Mouse (Mus musculus) inflammation-experienced regulatory T-cells, adult 6 months (primary cell): ENCODE measurements around the gene Fam151a. TPM values are rescaled to one million over a fixed set of nuclear protein-coding genes. Genes with fewer than 3 reads are reported as not detected.
"Not testable (repeated sequence)": the region's sequence is repeated elsewhere in the genome, so short reads cannot be mapped to it uniquely, and the experiment has no call there.

Source experiments
- ATAC-seq: one replicate; pipeline ENCODE4 v1.8.0; 2017
- polyA plus RNA-seq, 3 experiments: library from polyadenylated mRNA; unstranded; fragments of 100-300 nt; shearing (Covaris generic); gene quantifications; one replicate each; pipeline ENCODE4 v1.2.1; 2017

The Fam151a gene
- not detected for polyA plus RNA-seq

DNA sequence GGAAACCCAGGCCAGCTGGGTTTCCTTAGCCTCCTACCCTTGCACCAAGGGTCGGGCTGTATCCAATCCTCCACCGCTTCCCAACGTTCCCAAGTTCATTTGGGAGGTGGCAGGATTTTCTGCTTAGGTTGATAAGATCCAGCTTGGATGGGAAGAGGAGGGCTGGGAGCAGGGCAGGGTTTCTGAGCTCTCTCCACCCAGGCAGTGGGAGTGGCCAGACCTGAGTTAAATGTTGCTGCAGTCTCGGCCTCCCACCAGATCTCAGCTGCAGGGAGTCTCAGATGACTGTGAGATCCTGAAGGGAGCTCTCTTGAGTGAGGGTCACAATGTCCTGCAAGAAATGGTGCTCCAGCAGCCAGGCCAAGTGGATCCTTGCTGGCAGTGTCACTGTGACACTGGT, at the start of gene Fam151a:
Fam151a (plus strand) TSS at position 254 of the 400 bp plus-strand sequence.
- no peak for ATAC-seq

DNA sequence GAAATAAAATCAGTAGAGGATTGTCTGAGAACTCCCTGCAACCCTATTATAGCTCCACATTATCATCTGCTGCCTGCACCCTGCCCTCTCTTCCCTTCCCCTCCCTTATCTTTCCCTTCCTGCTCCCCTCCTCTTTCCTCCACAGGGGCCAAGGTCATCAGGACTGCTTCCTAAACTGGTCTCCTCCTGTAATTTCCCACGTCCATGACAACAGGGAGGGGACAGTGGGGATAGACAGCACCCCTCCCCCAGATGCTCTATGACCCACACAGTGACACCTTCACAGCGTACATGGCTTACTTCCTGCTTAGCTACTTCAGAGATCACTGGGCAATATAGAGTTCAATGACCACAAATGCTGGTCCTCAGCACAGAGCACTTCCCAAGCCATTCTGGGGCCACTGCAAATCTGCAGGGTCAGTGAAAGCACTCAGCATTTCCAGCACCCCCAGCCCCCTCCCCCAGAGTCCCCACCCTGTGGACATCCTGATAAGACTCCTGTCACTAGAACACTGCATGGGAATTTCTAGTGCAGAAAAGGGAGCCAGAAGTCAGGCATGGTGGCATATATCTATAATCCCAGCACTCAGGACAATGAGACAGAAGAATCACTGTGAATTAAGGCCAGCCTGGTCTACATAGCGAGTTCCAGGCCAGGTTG, 44.9 kb upstream of the Fam151a start:
- ATAC-seq, result no peak

DNA sequence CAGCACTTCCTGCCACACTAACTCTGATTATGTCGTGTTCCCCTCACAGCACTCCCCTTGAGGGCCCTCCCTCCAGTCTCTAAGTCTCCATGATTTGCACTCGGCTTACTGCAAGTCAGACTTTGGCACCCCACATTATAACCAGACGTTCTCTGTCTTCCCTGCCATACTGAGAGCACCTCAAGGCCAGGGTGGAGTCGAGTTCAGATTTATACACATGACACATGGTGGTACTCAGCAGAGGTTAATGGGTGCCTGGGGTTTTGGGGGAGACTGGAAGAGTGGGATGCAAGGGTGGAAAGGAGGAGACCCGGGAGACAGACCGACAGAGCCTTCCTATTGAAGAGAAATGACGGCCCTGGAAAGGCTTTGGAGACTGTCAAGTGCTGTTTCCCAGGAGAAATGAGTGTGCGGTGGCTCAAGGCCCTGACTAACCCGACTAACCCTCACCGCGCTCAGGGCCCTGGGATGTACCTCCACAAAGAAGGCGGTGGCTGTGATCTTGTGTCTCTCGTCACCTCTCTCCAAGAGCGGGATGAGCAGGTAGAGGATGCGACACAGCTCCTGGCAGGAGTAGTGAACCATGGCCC, 39.8 kb upstream of the Fam151a start:
- ATAC-seq, result no peak

DNA sequence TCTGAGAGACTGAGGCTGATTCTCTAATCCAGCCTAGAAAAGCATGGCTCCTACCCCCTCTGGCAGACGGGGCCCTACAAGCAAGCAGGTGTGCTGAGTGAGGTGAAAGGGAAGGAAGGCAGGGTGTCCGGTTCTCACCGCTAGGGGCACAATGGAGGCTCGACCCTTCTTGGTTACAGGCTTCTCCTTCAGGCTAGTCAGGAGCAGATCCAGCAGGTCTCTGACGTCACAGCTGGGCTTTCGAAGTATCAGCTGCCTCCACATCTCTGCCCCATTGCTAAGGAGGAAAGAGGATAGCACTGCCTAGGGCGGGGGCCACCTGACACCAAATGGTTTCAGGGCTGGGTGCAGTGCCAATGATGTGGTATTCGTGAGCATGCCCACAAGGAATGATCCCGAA, 33.7 kb upstream of the Fam151a start:
- peak; percentile 35 for ATAC-seq

DNA sequence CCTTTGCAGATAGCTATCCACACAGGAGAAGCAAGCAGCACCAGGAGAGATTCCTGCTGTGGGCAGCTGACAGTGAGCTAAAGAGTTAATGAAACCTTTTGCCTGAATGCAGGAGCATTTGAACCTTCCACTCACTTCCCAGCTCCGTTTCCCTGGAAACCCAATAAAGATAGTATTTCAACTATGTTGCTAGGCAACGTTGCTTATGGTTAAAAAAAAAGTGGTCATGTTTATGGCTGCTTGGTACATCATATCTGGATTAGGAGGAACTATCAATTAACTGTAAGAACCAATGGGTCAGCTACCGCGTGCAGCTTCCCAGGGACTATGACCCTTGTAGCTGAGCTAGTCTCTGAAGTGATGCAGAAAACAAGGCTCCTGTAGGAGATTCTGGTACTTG, 32.9 kb upstream of the Fam151a start:
- ATAC-seq, result no peak

DNA sequence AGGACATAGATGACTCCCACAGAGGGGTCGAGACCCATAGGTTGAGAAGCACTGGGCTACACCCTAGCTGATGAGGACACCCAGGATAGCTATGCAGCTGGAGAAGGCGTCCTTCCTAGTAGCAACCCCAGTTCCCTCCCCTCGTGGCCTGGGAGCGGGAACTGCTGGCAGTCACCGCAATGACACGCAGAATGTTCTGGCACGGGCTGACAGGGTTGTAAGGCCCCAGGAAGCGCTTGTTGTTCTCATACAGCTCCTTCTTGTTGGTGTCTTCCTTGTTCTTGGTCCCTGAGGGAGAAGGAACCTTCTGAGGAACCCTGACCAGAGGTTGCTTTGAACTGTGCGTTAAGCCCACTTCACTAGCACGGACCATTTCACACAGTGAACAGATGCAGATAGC, 29.7 kb upstream of the Fam151a start:
- ATAC-seq, result no peak

DNA sequence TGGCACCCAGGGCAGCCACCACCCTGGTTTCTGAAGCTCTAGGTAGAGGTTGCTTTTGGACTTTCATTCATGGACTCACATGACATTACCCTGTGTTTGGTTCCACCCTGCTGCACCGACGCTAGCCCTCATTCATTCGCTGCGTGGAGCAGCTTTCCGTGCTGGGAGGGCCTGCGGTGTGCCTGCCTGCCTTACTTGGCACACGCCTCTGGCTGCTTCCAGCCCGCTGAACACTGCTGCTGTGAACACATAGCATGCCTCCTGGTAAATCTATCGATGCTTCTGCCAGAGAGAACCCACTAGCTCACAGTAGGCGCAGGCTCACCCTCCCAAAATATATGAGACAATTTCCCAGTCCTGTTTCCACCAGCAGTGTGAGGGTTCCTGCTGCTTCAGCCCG, 29.3 kb upstream of the Fam151a start:
- no peak for ATAC-seq

DNA sequence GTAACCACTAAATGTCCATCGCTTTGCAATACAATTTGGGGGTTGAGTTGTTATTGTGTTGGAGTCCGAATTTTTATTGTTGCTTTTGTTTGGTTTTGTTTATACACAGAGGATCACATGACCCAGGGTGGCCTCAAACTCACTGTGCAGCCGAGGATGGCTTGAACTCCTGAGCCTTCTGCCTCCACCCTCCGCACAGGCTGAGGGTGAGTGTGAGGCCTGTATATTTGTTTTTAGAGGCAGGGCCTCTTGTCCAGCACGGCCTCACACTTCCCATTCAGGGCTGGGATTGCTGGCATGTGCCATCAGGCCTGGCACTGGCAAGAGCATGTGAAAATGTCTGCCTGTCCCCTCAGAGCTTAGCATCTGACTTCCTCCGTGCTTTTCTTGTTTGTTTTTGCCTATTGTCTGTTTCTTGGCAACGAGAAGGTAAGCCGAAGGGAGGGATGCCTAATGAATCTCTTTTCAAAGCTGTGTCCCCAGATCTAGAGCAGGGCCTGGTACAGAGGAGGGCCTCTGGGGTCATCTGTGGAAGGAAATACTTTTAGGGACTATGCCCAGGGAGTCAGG, 28.5 kb upstream of the Fam151a start:
- no peak for ATAC-seq

DNA sequence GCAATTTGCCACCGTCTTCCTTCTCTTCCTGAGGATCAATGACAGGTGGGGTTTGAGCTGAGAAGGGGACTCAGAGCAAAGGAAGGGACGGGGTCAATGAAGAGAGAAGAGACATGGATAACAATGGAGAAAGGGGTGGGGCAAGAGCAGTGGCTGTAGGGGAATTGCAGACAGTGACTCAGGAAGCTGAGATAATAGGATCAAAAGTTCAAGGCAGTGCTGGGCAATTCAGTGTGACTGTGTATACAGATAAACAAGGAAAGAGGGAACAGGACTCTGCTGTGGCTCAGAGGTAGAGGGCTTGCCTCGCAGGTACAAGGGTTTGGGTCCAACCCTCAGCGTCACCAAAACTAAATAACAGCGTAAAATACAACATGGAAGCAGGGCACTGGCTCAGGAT, 25.7 kb upstream of the Fam151a start:
- no peak for ATAC-seq

DNA sequence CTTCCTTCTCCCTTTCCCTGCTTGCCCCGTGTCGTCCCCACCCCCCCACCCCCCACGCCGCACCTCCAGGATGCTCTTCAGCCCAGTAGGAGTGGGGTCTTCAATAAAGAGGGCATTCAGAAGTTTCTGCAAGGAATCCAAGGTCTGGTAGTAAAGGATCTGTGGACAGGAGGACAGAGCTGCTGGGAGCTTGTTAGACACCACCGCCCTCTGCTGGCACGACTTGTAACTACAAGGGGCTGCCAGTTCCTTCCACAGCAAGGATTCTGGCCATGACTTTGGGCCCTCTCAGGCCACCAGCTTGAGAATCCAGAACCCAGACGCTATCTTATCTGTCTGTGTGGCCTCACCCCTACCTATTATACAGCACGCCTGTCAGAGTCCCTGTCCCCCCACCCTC, 25.3 kb upstream of the Fam151a start:
- no peak for ATAC-seq

DNA sequence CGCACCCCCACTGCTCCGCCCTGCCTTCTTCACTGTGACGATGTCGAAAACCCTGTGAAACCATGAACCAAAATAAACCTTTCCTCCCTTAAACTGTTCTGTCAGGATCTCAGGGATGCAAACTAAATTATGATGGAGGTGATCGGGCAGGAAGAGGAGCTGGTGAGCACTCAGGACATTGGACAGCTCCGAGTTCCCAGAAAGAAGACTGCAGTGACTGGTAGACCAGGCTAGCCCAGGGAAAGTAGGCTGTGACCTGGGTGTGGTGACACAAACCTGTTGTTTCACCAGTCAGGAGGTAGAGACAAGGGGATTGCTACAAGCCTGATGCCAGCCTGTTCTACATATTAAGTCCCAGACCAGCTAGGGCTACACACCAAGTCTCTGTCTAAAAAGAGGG, 20.1 kb upstream of the Fam151a start:
- no peak for ATAC-seq

DNA sequence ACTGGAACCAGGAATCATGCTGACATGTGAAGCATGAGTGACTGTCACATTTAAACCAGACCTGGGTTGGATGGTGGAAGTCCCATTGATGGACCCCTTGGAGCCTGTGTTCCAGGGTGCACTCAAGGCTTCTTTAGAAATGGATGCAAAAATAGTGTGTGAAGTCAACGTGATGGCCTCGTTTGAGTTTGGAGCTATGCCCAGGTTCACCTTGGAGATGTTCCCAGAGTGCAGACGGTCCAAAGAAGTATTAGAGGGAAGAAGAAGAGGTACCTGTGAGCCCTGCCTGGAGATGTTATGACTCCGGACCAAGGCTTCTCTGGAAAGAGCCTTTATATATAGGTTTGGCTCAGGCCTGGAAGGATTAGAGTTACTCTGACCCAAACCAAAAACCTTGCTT, 13.1 kb upstream of the Fam151a start:
- ATAC-seq, result no peak

DNA sequence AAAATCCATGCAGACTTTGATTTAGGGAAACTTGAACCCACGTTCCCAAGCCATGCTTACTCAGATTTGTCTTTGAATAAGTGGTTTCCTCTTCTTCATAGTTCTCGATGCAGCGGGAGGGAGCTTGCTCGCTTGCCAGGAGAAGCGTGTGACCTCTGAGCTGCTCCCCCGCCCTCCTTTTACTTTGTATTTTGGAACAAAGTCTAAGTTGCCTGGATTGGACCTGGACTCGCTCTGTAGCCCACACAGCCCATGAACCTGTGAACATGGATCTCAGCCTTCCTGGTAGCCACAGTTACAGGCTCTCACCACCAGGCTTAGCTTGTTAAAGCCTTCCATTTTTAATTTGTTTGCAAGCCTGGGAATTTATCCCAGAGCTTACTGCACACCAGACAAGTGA, 2.9 kb upstream of the Fam151a start, which contains the start of gene Mroh7:
Mroh7 (minus strand) TSS at position 112 of the 400 bp plus-strand sequence.
- no peak for ATAC-seq

DNA sequence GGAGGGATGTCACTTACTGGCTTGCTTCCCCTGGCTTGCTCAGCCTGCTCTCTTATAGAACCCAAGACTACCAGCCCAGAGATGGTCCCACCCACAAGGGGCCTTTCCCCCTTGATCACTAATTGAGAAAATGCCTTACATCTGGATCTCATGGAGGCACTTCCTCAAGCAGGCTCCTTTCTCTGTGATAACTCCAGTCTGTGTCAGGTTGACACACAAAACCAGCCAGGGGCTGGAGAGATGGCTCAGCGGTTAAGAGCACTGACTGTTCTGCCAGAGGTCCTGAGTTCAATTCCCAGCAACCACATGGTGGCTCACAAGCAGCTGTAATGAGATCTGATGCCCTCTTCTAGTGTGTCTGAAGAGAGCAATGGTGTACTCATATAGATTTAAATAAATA, 3.2 kb downstream of the Fam151a start:
- ATAC-seq, result not testable (repeated sequence)

DNA sequence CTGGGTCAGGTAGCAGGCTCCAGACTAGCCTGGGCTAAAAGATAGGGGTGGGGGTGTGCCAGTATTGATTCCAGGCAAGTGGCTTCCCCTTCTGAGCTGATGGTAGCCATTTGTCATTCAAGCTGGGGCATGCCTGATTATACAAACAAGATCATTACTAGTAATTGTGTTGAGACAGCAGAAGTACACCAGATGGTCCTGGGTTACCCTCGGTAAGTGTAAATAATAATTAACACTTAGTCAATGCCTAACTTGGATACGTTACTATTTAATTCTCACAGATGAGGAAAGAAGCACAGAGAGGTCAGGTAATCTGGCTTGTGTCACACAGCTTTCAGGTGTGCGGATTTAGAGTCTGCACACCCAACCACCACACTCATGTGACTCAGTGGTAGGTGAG, 4.2 kb downstream of the Fam151a start:
- no peak for ATAC-seq

DNA sequence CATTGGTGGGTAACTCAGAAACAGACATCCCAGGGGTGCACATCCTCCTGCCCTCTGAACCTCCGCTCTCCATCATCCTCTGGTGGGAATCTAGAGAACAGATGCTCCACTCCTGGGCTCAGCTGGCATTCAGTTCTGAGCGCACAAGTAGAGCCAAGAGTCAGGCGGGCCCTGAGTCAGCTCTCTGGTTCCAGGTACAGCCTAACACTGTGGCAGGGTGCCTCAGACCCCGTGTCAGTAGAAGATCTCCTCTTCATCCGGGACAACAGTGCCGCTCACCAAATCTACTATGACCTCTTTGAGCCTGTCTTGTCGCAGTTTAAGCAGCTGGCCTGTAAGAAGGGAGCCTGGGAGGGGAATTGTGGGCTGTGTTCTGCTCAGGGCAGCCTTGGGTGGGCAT, 12.2 kb downstream of the Fam151a start:
- no peak for ATAC-seq

DNA sequence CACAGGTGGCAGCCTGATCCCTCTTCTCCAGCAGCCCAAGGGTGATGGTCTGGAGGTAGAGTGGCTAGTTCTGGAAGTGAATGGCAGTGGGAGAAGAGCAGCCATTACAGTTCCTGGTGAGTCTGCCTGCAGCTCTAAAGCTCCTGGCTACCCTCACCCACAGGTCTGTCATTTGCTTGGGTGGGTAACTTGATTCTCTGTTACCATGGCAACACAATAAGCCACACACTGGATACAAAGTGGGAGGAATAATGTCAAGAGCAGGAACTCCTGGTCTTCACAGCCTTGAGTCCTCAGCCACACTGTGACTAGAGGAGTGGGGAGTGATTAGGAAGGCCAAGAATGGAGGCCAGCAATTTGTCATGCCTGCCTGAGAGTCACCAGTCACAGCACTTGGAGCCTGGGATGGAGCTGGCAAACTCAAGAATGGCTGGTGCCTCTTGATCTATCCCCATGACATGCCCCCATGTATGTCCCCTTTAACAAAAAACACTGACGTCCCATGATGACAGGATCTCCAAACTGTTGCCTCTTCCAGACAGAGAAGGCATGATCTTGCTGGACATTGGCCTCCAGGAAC, 13.4 kb downstream of the Fam151a start:
- ATAC-seq, result no peak

DNA sequence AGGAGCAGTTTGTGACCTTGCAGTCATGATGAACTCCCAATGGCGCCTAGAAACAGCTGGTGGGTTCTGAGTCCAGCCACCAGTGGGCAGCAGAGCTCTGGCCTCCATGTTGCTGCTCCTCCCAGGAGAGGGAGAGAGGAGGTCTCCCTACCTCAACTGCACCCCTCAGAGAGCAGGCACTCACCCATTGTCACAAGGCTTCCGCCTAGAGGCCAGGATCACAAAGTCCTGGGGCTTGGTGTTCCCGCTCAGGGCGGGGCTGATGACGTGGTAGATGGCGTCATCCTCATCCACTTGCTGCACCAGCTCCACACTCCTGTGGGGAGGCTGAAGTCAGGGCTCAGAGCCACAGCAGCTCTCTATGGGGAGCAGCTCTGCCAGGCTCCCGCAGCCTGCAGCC, 16.0 kb downstream of the Fam151a start:
- ATAC-seq, result no peak

DNA sequence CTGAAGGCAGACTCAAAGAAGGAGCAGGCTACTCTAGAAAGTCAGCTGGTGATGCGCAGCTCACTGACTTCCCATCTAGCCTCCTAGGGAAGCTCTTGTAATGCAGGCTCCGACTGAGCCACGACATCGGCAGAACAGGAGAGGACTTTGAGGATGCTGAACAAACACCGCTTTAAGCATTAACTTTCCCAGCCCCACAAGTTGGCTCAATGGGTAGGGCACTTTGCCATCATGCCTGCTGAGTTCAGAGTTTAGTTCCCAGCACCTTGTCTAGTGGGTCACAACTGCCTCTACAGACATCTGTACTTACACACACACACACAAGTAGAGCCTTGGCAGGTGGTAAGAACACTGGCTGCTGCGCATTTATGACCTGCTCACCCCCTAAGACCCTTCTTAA, 18.0 kb downstream of the Fam151a start:
- no peak for ATAC-seq

DNA sequence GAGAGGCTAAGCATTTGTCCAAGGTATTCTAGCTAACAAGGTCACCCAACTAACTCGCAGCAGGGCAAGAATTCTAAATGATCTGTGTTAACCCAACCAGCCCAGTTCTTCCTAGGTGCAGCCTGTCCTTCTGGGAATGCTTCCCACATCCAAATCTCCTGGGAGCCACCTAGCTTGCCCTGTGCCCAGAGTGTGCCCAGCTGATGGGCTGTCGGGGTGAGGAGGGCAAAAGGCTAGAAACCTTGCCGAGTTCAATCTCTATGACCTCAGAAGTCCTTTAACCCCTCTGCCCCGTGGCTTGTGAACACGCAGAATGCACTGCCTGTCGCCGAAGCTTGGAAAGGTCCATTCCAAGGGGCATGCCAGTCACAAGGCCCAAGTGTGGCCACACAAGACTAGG, 30.5 kb downstream of the Fam151a start:
- no peak for ATAC-seq

DNA sequence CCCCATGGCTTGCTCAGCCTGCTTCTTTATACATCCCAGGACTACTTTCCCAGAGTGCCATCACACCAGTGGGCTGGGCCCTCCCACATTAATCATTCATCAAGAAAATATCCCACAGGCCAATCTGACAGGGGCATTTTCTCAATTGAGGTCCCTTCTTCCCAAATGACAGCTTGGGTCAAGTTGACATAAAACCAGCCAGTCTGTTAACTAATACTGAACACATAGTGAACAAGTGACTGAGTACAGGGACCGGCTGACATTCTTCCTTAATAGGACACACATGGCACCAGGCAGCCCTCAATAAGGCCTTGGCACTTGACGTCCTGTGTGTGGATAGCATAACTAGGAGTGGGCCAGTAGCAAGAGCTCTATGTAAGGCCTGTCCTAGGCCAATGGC, 35.6 kb downstream of the Fam151a start:
- no peak for ATAC-seq

DNA sequence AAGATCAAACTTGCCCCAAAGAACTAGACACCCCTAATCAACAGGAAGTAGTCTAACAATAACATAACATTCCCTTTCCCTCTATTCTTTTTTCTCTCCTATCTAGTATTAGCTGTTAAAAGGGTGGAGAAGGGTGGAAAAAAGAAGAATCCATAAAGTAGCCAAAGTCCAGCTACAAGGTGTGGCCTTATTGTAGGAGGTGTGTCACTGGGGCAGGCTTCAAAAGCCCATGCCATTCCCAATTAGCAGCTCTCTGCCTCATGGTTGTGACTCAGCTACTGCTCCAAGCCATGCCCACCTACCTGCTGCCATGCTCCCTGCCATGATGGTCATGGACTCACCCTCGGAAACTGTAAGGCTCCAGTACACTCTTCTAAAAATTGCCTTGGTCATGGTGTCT, 38.9 kb downstream of the Fam151a start:
- no peak for ATAC-seq

DNA sequence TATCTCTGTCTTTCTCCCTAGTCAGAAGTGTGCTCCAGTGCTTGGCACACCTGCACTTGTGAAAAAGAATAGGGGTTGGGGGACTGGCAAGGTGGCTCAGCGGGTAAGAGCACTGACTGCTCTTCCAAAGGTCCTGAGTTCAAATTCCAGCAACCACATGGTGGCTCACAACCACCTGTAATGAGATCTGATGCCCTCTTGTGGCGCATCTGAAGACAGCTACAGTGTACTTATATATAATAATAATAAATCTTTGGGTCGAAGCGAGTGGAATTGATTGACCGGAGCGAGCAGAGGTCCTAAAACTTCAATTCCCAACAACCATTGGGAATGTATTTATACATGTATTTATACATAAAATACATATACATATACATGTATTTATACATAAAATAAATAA, 42.1 kb downstream of the Fam151a start:
- ATAC-seq, result not testable (repeated sequence)

DNA sequence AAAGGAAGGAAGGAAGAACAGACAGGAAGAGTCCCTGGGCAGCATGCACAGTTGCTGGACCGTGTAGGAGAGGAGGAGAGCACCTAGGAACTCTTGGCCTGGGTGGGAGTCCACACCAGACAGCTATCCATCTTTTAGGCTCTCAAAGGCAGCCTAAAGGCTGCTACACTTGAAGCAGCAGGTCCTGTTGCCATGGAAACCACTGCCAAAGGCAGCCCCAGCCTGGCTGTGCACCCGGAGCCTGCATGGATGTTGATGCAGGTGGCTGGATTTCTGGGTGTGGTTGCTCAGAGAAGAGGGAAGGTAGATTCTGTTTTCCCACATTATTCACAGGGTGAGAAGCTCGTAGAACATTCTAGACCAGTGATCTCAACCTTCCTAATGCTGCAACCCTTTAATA, 43.3 kb downstream of the Fam151a start:
- ATAC-seq, result no peak
